In the genomic region with DNA sequence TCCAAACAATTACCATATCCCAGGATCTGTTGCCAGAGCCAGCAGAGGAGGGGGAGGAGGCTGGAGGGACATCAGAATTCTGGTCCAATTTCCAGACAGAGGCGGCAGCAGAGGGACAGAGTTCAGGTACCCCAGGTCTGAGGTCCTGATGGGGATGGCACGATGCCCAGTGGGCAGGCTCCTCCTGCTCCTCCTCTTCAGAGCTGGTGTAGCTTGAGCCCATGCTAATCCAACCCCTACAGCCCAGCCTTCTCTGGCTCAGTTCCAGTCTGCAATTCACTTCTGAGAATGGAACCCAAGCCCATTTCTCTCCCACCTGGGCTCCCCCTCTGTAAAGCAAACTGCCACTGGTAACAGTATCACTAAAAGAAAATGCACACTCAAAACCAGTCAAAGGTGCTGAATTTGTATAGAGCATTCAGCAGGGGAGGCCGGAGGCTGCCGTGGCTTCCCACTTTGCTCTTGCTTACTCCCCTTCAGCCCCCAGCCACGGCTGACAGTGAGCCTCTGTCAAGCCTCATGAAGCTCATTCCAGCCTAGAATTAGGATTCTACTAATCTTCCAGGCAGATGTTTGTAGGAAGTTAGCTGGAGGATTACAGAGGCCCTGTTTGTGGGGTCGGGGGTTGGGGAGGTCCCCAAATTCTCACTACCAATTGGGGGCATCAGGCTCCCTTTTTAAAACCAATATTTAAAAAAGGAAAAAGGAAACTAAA, we compare ENCODE assay signal across 12 mouse cellular contexts. TPM values are rescaled to one million over a fixed set of nuclear protein-coding genes. Genes with fewer than 3 reads are reported as not detected.
DNase-seq lines count a peak whose midpoint lies in the region; ATAC-seq and TF ChIP-seq lines count a peak whose summit lies in the region.
"Had no signal": no experiment of that assay in that cellular context is flagged by ENCODE, and none has a peak within 500 bp of the region (broad histone marks: within the 10 kb centered on the region; RNA-seq: fewer than 3 reads in every experiment).

No protein-coding gene starts in this region.

- H3K9ac ChIP-seq in heart, embryonic 16.5 days (ENCODE audit: low read length) = 0 out of 2 replicates have a peak overlapping the region, but pooled peaks have one; percentile 13
- H3K9ac ChIP-seq in heart, embryonic 11.5 days (ENCODE audit: low read depth, low read length) = no peak overlapping the region
- H3K9ac ChIP-seq in midbrain, embryonic 14.5 days (replicated peaks; ENCODE audit: low read length) = no peak overlapping the region
- no peak overlapping the region for H3K9ac ChIP-seq in midbrain, embryonic 13.5 days (replicated peaks)
- no peak overlapping the region for H3K9ac ChIP-seq in limb, embryonic 14.5 days (ENCODE audit: low read depth, low read length, severe bottlenecking)
- H3K9ac ChIP-seq: forebrain, embryonic 15.5 days had no signal

- 0 out of 2 replicates have a peak overlapping the region, but pooled peaks have one; percentile 16 for H3K27ac ChIP-seq in heart, embryonic 16.5 days (ENCODE audit: low read length)
- no peak overlapping the region for H3K27ac ChIP-seq in heart, embryonic 11.5 days (ENCODE audit: low read depth, low read length)
- H3K27ac ChIP-seq in midbrain, embryonic 14.5 days (replicated peaks; ENCODE audit: low read depth, low read length) = no peak overlapping the region
- H3K27ac ChIP-seq in midbrain, embryonic 13.5 days = no peak overlapping the region
- H3K27ac ChIP-seq in limb, embryonic 14.5 days (replicated peaks; ENCODE audit: low read depth, low read length) = no peak overlapping the region
- H3K27ac ChIP-seq: forebrain, embryonic 15.5 days had no signal

- peaks cover 6% of the 10 kb centered on the region; the same call in 1 of the 2 replicates for H3K27me3 ChIP-seq in heart, embryonic 16.5 days (ENCODE audit: control insufficient read depth, insufficient read depth, low read length)
- peaks cover 15% of the 10 kb centered on the region; the same call in 1 of the 2 replicates for H3K27me3 ChIP-seq in heart, embryonic 11.5 days (ENCODE audit: control insufficient read depth, insufficient read depth, low read length)
- peaks cover 53% of the 10 kb centered on the region for H3K27me3 ChIP-seq in midbrain, embryonic 14.5 days (ENCODE audit: control insufficient read depth, insufficient read depth, low read length)
- peaks cover 67% of the 10 kb centered on the region for H3K27me3 ChIP-seq in midbrain, embryonic 13.5 days
- H3K27me3 ChIP-seq in limb, embryonic 14.5 days (ENCODE audit: control insufficient read depth, insufficient read depth, low read length) = peaks cover 13% of the 10 kb centered on the region

- TF ChIP-seq POLR2A in limb, embryonic 14.5 days (IDR thresholded peaks at IDR 0.05; ENCODE audit: borderline replicate concordance, extremely low read depth, insufficient read depth, insufficient read length) = no peak

- no peaks in the 10 kb centered on the region for H3K9me3 ChIP-seq in heart, embryonic 16.5 days (replicated peaks; ENCODE audit: control insufficient read depth, low read length)
- no peaks in the 10 kb centered on the region for H3K9me3 ChIP-seq in heart, embryonic 11.5 days (replicated peaks; ENCODE audit: control insufficient read depth, low read length)
- no peaks in the 10 kb centered on the region for H3K9me3 ChIP-seq in midbrain, embryonic 14.5 days (ENCODE audit: control insufficient read depth, low read length)
- H3K9me3 ChIP-seq in midbrain, embryonic 13.5 days = no peaks in the 10 kb centered on the region
- no peaks in the 10 kb centered on the region for H3K9me3 ChIP-seq in limb, embryonic 14.5 days (ENCODE audit: control insufficient read depth, low read length)
- H3K9me3 ChIP-seq: forebrain, embryonic 15.5 days had no signal

- ATAC-seq in heart, embryonic 16.5 days (replicated peaks; ENCODE audit: extremely low read depth, insufficient read depth, low FRiP score) = no peak
- ATAC-seq in heart, embryonic 11.5 days (replicated peaks; ENCODE audit: insufficient number of reproducible peaks, low FRiP score, low TSS enrichment) = no peak
- no peak for ATAC-seq in midbrain, embryonic 14.5 days (ENCODE audit: low FRiP score, low TSS enrichment)
- no peak for ATAC-seq in midbrain, embryonic 13.5 days
- ATAC-seq in limb, embryonic 14.5 days (ENCODE audit: low FRiP score, low read depth) = no peak
- ATAC-seq: forebrain, embryonic 15.5 days; inflammation-experienced regulatory T-cells, adult 6 months had no signal

- H3K4me2 ChIP-seq in heart, embryonic 16.5 days (ENCODE audit: low read depth, low read length) = no peak overlapping the region
- no peak overlapping the region for H3K4me2 ChIP-seq in heart, embryonic 11.5 days
- no peak overlapping the region for H3K4me2 ChIP-seq in midbrain, embryonic 14.5 days (ENCODE audit: low read length)
- H3K4me2 ChIP-seq in midbrain, embryonic 13.5 days (replicated peaks) = no peak overlapping the region
- H3K4me2 ChIP-seq in limb, embryonic 14.5 days (replicated peaks; ENCODE audit: low read depth, low read length, severe bottlenecking) = no peak overlapping the region
- H3K4me2 ChIP-seq: forebrain, embryonic 15.5 days had no signal

- WGBS in heart, embryonic 16.5 days = 41% methylated on average over 6 of the region's 6 CpGs
- WGBS in heart, embryonic 11.5 days (ENCODE audit: insufficient replicate concordance) = 69% methylated on average over 6 of the region's 6 CpGs
- 52% methylated on average over 6 of the region's 6 CpGs for WGBS in midbrain, embryonic 14.5 days
- 58% methylated on average over 6 of the region's 6 CpGs for WGBS in midbrain, embryonic 13.5 days
- WGBS in limb, embryonic 14.5 days = 62% methylated on average over 6 of the region's 6 CpGs

- H3K36me3 ChIP-seq in heart, embryonic 16.5 days (ENCODE audit: control insufficient read depth, insufficient read depth) = peaks cover 3% of the 10 kb centered on the region; the same call in 1 of the 2 replicates
- peaks cover 7% of the 10 kb centered on the region; the same call in 1 of the 2 replicates for H3K36me3 ChIP-seq in heart, embryonic 11.5 days (ENCODE audit: control insufficient read depth, insufficient read depth, low read length)
- peaks cover 65% of the 10 kb centered on the region for H3K36me3 ChIP-seq in midbrain, embryonic 14.5 days (ENCODE audit: control insufficient read depth, insufficient read depth, low read length)
- peaks cover 65% of the 10 kb centered on the region for H3K36me3 ChIP-seq in midbrain, embryonic 13.5 days
- peaks cover 66% of the 10 kb centered on the region for H3K36me3 ChIP-seq in limb, embryonic 14.5 days (ENCODE audit: control insufficient read depth, insufficient read depth, low read length)

- peak; percentile 61 for DNase-seq in midbrain, embryonic 14.5 days
- DNase-seq in kidney, adult 8-10 months = peak; percentile 89 to 90
- peak; percentile 28 for DNase-seq in limb, embryonic 14.5 days (ENCODE audit: low spot score)
- DNase-seq in gastrocnemius, postnatal 10 days = no peak
- DNase-seq: embryo, embryonic 11 days; left cerebral cortex, postnatal 4 days had no signal

- peaks cover 47% of the 10 kb centered on the region for H3K4me1 ChIP-seq in heart, embryonic 16.5 days (ENCODE audit: control insufficient read depth, insufficient read depth, low read length)
- H3K4me1 ChIP-seq in heart, embryonic 11.5 days (ENCODE audit: control insufficient read depth, insufficient read depth, low read length) = peaks cover 62% of the 10 kb centered on the region
- H3K4me1 ChIP-seq in midbrain, embryonic 14.5 days (ENCODE audit: control insufficient read depth, insufficient read depth, low read length) = peaks cover 17% of the 10 kb centered on the region
- H3K4me1 ChIP-seq in midbrain, embryonic 13.5 days (replicated peaks) = peaks cover 46% of the 10 kb centered on the region
- H3K4me1 ChIP-seq in limb, embryonic 14.5 days (ENCODE audit: control insufficient read depth, insufficient read depth, low read length) = peaks cover 42% of the 10 kb centered on the region

- no peak overlapping the region for H3K4me3 ChIP-seq in heart, embryonic 16.5 days (ENCODE audit: low read length)
- H3K4me3 ChIP-seq in heart, embryonic 11.5 days (ENCODE audit: low read depth, low read length) = no peak overlapping the region
- no peak overlapping the region for H3K4me3 ChIP-seq in midbrain, embryonic 14.5 days (replicated peaks; ENCODE audit: low read depth, low read length)
- no peak overlapping the region for H3K4me3 ChIP-seq in midbrain, embryonic 13.5 days (replicated peaks)
- H3K4me3 ChIP-seq in limb, embryonic 14.5 days (replicated peaks; ENCODE audit: low read length) = no peak overlapping the region
- H3K4me3 ChIP-seq: forebrain, embryonic 15.5 days had no signal

RNA-seq across cellular contexts. Expression of a gene that starts 2.7 kb away (rescaled TPM):
- polyA plus RNA-seq in heart, embryonic 16.5 days (2015; fragmentation: Nextera tagmentation; extraction: Ambion mirVana) = 0.30 and 0.56 TPM in 2 replicates
- 3.3 and 4.1 TPM in 2 replicates for polyA plus RNA-seq in heart, embryonic 11.5 days (2014; fragmentation: Nextera tagmentation; extraction: Ambion mirVana)
- polyA plus RNA-seq in midbrain, embryonic 14.5 days (2014; fragmentation: Nextera tagmentation; extraction: Ambion mirVana) = not detected in 2 replicates
- not detected in 2 replicates for polyA plus RNA-seq in midbrain, embryonic 13.5 days (2015; fragmentation: Nextera tagmentation; extraction: Ambion mirVana)
- polyA plus RNA-seq in limb, embryonic 14.5 days (2012; rRNA removed) = 25.3 and 35.4 TPM in 2 replicates
- polyA plus RNA-seq in limb, embryonic 14.5 days (2014; fragmentation: Nextera tagmentation; extraction: Ambion mirVana) = 9.5 and 12.8 TPM in 2 replicates
- 1 to 10 TPM; 6.3 to 7.1 TPM for total RNA-seq in gastrocnemius, postnatal 10 days (2021)
- total RNA-seq: megakaryocyte, adult 5-6 weeks had no signal
- polyA plus RNA-seq: inflammation-experienced regulatory T-cells, adult 6 months had no signal

RNA-seq across cellular contexts. Expression of a gene that starts 50.8 kb away (rescaled TPM):
- 74.4 and 76.8 TPM in 2 replicates for polyA plus RNA-seq in heart, embryonic 16.5 days (2015; fragmentation: Nextera tagmentation; extraction: Ambion mirVana)
- polyA plus RNA-seq in heart, embryonic 11.5 days (2014; fragmentation: Nextera tagmentation; extraction: Ambion mirVana) = 67.9 and 76.7 TPM in 2 replicates
- polyA plus RNA-seq in midbrain, embryonic 14.5 days (2014; fragmentation: Nextera tagmentation; extraction: Ambion mirVana) = 91.8 and 121 TPM in 2 replicates
- 134 and 140 TPM in 2 replicates for polyA plus RNA-seq in midbrain, embryonic 13.5 days (2015; fragmentation: Nextera tagmentation; extraction: Ambion mirVana)
- 98.5 and 113 TPM in 2 replicates for polyA plus RNA-seq in limb, embryonic 14.5 days (2012; rRNA removed)
- polyA plus RNA-seq in limb, embryonic 14.5 days (2014; fragmentation: Nextera tagmentation; extraction: Ambion mirVana) = 97.7 and 107 TPM in 2 replicates
- 10 to 100 TPM; 43.0 to 57.9 TPM for total RNA-seq in gastrocnemius, postnatal 10 days (2021)
